Mouse (Mus musculus): ENCODE measurements around the gene Plekha1. TPM values are rescaled to one million over a fixed set of nuclear protein-coding genes. Genes with fewer than 3 reads are reported as not detected.
A peak's percentile ranks its signal among the peaks of the same experiment; 100 is the strongest.

Gene Plekha1
- total RNA-seq, 2 experiments from 2014 or later = 34.3 to 36.6 TPM

GRCm38 (mm10) chr7:130954177-130954601 is 88.6 kb downstream of the Plekha1 start:
- DNase-seq = no peak

- DNase-seq = no peak
Observed at GRCm38 (mm10) chr7:130958551-130958950, 93.0 kb downstream of the Plekha1 start.

- peak; percentile 90 to 92 for DNase-seq
Observed at GRCm38 (mm10) chr7:130959868-130960267, 94.3 kb downstream of the Plekha1 start.

- DNase-seq = no peak
Observed at GRCm38 (mm10) chr7:130961429-130961828, 95.9 kb downstream of the Plekha1 start.

Small RNAs within 50 kb of the gene (microRNA-seq; reads per million reads assigned to microRNA genes)
- gene Mir7061 = 0 to 0.38 reads per million in 2 experiments

Other genes with a start within 250 kb of the Plekha1 start
- gene Btbd16, start 91.7 kb upstream of the Plekha1 start, total RNA-seq (2021) = under 1 TPM in 1 of 2 experiments, not detected in 1; 0.36 TPM
- 100 to 1,000 TPM; 109 to 122 TPM for gene Htra1, start 70.4 kb downstream of the Plekha1 start, total RNA-seq (2021)
- gene Dmbt1, start 166.3 kb downstream of the Plekha1 start, total RNA-seq (2021) = 1 to 10 TPM in 1 of 2 experiments, not detected in 1; 1.4 TPM

All from heart, adult 18-20 months (tissue).